Mouse (Mus musculus) CH12.LX (cell line): ENCODE data around the gene Mad1l1.

Experiments used
- CTCF ChIP-seq, 2 experiments: IDR thresholded peaks in 1 of 2; conservative IDR thresholded peaks in 1 of 2; 2 replicates each; pipeline ENCODE4 v1.5.1; 2011 to 2012; ENCODE audit warnings: low read depth in 2 of 2, low read length in 2 of 2, improper control_type of control experiment in 1 of 2, inconsistent platforms in 1 of 2, mild to moderate bottlenecking in 1 of 2, moderate library complexity in 1 of 2
- EP300 ChIP-seq: IDR thresholded peaks from 2 replicates; pipeline ENCODE4 v1.6.1; 2011; ENCODE audit warnings: low read length, improper control_type of control experiment
- JUND ChIP-seq: conservative IDR thresholded peaks from 2 replicates; pipeline ENCODE4 v1.6.1; 2011; ENCODE audit warnings: low read depth, low read length, improper control_type of control experiment
- NELFE ChIP-seq: IDR thresholded peaks from 2 replicates; pipeline ENCODE4 v1.6.1; 2011; ENCODE audit warnings: low read depth, low read length, improper control_type of control experiment
- POLR2A ChIP-seq: IDR thresholded peaks from 2 replicates; pipeline ENCODE4 v1.6.1; 2011; ENCODE audit warnings: low read depth, mild to moderate bottlenecking, improper control_type of control experiment, low read length
- POLR2AphosphoS2 ChIP-seq: IDR thresholded peaks from 2 replicates; pipeline ENCODE4 v1.6.1; 2011; ENCODE audit warnings: low read depth, low read length, improper control_type of control experiment
- TBP ChIP-seq: conservative IDR thresholded peaks from 2 replicates; pipeline ENCODE4 v1.6.1; 2011; ENCODE audit warnings: low read depth, low read length, improper control_type of control experiment
- ZNF384 ChIP-seq: IDR thresholded peaks from 2 replicates; pipeline ENCODE4 v1.6.1; 2012; ENCODE audit warnings: low read depth, low read length, improper control_type of control experiment, inconsistent platforms

- TF ChIP-seq POLR2AphosphoS2, result no peak
- TF ChIP-seq EP300, result no peak
- TF ChIP-seq CTCF (conservative IDR thresholded peaks at IDR 0.05 in 1 of 2, IDR thresholded peaks at IDR 0.05 in 1 of 2; ENCODE audit: low read depth in 2 of 2, low read length in 2 of 2), result no peak
- no peak for TF ChIP-seq NELFE
- TF ChIP-seq JUND, result no peak
- TF ChIP-seq POLR2A, result no peak
- TF ChIP-seq ZNF384, result no peak
- TF ChIP-seq TBP, result no peak
These were observed 119.8 kb downstream of the Mad1l1 start for GRCm38 (mm10) chr5:140201566-140201965.
